Mouse (Mus musculus) layer of hippocampus, postnatal 25 days (tissue): ENCODE data around the gene Gramd4. TPM values are rescaled to one million over a fixed set of nuclear protein-coding genes. Genes with fewer than 3 reads are reported as not detected.

Source experiments
- DNase-seq, 2 experiments: peaks; one replicate each; pipeline ENCODE4 v3.0.0; 2022; ENCODE audit warnings: mixed read lengths in 2 of 2, low spot score in 1 of 2; ENCODE audit errors: extremely low spot score in 1 of 2
- total RNA-seq, 2 experiments: library from RNA; stranded (reverse); gene quantifications; 2 replicates each; pipeline ENCODE4 v1.2.3; 2021

Gene Gramd4
- 10 to 100 TPM; 25.9 to 27.7 TPM for total RNA-seq

DNA sequence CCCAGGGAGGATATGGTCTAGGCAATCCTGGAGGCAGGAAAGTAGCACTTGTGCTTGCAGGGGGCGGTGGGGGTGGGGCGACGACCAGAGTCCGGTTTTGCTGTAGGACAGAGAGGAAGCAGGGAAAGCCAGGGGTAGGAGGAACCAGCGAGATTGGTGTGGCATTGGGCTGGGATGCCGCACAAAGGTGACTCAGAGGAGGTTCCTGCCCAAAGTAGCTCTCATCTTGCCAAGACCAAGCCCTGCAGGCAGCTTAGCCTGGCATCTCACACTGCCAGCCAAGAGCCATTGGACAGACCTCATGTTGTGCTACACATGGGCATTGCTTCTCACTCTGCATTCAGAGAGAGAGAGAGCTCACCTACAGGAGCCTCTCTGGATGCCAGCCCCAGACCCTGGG lies at the start of gene Gramd4:
Gene Gramd4 (plus strand): TSS at position 283 of the 400 bp plus-strand sequence.
- DNase-seq: no peak

DNA sequence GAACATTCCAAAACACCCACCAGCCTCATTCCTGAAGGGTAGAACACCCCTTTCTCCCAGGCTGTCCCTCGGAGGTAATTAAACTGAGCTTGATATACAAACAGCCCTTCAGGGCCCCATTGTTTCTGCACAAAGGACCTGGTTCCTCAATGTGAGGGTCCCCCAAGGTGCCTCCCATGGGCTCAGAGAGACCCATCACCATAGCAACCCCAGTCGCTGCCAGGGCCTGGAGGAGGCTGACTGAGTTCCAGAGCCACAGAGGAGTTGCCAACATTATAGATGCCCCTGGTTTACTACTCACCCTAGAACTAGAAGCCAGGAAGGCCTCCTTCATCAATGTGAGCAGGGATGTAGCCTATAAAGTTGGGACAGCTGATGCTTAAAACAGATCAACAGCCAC lies 44.4 kb upstream of the Gramd4 start:
- no peak for DNase-seq

DNA sequence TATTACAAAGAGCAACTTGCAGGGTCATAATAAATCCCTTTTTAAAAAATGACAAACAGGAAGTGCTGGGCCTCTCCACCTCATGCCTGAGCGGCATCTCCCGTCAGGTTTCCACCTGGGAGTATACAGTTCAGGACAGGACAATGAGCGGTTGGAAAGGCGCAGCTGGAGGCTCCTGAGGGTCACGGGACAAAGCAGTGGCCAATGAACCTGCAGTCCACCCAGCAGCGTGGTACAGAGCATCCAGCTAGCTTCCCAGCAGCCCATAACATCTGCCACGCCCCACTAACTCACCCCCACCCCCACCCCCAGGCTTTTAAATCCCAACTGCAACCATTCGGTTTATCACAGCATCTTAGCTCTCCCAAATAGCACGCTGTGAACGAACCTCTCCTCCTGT lies 43.8 kb upstream of the Gramd4 start:
- no peak for DNase-seq

DNA sequence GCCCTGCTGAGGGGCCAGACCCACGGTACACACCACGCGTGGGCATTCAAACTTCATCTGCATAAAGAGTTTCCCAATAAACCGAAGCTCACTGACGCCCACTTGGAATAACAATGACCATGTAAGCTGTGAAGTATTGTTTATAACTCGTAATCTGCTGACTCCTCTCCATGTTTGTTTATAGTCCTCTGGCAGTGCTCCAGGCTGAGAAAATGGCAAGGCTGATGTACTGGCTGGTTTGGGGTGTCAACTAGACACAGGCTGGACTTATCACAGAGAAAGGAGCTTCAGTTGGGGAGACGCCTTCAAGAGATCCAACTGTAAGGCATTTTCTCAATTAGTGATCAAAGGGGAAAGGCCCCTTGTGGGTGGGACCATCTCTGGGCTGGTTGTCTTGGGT lies 42.5 kb upstream of the Gramd4 start:
- no peak for DNase-seq

DNA sequence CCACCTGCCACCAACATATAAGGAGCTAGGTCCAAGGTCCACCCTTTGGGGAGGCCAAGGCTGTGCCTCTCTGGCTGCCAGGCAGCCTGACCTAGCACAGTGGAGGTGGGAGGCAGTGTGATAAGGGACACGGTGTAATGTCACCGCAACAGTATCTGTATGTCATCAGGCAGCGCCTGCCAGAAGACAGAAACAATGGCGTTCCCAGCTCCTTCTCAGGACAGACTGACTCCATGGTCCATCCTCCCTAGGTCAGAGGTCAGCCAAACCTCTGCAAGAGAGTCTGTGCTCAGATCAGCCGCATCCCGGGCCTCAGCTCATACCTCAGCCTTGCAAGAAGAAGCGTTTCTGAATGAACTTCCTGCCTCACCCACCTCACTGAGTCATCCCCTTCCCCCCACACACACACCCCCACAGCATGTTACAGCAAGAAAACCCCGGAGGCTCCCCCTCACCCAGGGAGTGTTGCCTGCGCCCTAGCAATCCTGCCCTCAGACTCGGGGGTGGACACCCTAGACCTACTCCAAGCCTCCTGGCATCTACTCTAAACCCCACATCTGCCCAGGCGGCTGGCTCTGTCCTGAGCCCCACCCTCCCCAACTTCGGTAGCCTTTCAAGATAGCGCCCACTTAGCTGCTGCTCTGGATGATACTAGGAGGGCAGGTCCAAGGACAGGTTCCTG lies 41.5 kb upstream of the Gramd4 start:
- DNase-seq: no peak

DNA sequence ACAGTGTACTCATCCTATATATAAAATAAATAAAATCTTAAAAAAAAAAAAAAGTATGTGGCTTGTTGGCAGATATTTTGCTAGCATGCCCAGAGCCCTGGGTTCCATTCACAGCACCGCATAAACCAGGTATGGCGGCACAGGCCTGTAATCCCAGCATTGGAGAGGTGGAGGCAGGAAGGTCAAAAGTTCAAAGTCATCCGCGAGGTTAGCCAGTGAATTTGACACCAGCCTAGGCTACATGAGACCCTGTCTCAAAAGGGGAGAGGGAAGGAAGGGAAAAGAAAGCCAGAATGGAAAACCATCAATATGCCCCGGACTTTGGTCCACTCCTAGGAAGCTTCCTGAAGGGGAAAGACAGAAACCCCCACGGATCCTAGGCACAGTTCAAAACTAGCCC lies 40.2 kb upstream of the Gramd4 start:
- DNase-seq: no peak

DNA sequence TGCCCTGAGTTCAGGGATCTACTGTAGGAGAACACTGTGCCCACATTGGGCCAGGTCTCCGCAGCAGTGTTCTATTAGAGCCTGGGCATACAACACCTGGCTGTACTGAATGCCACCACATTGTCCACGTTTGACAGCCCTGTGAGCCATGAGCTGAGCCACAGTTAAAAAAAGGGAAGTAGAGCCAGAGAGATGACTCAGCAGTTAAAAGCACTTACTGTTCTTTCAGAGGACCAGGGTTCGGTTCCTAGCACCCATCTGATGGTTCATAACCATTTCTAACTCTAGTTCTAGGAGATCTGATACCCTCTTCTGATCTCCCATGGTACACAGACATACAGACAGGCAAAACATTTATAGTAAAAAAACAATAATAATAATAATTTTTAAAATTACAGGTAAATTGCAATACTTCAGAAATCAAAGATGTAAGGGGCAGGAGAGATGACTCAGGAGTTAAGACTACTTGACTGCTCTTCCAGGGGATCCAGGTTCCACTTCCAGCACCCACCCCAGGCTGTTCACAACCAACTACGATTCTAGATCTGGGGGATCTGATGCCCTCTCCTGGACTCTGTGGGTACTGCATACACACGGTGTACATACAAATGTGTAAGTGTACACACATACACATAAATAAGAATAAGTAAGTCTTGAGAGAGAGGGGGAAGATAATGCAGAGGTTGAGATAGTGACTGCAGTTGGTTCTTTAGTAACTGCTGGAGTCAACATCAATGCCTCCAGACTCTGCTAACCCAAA lies 38.6 kb upstream of the Gramd4 start:
- no peak for DNase-seq

DNA sequence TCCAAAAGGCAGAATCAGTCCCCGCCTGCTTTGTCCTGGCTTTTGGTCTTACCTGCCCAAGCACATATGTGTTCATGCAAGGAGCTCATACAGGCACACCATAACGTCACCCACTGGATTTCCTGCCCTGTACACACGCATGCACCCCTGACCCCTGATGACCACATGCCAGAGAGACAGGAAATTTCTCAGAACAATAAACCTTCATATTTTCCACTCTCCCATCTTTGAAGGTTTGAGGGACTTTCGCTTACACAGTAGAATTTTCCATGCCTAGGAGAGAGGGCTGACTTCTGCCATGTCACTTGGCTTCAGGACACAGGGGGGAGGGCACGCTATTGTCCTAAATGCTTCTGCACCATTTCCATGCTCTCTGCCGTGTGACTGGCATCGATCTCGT lies 37.5 kb upstream of the Gramd4 start:
- DNase-seq: no peak

DNA sequence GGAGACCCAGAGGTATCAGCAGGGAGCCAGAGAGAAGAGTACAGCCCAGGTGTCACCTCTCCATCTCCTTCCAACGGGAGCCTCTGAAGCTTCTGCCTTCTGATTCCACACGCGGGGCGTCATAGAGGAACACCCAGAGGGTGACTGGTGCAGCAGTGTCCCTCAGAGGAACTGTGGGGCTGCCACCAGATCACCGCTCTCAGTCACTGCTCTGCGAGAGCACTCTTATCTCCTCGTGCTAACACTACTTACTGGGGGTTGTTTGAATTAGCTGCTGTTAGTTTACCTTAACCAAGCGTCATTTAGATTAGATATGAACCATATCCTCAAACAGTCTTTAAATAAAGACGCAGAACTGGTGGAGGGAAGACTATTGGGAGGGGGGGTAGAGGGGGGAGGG lies 36.2 kb upstream of the Gramd4 start:
- DNase-seq: no peak

DNA sequence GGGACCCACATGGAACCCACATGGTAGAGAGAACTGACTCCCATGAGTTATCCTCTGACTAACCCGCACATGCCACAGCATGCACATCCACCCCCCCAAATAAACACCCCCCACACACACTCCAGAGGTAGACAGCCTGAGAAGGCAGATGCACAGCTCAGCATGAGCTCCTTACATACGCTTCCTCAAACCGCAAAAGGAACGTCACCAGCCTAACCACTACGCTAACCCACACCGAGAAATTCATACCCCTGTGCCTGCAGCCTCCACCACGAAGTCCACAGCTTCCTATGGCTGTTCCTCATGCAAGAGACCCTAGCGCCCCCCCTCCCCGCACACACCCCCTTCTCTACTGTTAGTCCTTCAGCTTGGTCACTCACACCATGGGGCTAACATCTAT lies 35.5 kb upstream of the Gramd4 start:
- DNase-seq: no peak

DNA sequence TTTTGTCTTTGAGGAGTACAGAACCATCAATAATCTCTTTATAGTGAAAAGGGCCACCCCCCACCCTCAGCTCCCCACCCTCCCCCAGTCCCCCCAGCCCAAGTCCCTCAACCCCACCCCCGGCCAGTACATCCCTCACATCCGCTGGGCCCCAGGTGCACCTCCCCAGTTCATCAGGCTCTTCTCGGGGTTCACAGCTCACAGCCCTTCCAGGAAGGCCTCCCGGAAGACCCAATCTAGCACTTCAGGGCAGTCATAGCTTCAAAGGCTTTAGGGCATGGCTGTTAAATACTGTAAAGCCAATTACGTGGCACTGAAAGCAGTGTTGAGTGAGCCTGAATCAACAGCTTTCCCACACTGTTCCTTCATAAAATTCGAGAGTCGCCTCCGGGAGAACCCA lies 29.6 kb upstream of the Gramd4 start:
- no peak for DNase-seq

DNA sequence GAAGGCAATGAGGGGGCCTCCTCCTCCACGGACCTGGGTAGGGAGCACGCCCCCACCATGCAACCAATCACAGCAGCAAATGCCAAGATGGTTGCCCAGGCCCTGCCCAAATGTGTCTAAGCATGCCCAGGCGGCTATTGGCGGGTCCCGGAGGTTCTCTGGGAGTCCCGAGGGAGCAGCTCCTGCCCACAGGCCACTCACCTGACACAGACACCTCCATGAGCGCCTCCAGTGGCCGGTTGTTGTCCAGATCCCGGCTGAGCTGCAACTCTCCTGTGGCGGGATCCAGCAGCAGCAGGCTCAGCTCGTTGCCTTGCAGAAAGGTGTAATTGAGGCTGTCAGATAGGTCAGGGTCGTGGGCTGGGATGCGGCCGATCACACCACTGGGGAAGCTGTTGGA lies 27.5 kb upstream of the Gramd4 start:
- DNase-seq: no peak

DNA sequence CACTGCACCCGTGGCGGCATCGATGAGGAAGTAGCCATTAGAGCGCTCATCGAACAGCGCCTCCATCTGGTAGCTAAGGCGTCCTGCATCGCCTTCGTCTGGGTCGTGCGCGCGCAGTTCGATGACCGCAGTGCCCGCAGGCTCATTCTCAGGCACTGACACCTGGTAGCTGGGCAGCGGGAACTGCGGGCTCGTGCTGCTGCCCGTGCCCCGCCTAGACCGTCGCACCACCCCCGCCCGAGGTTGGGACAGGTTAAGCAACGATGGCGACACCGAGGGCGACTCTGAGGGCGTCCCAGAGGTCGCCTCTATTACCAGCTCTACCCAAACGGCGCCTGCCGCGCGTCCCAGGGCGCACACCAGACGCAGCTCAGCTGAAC lies 24.7 kb upstream of the Gramd4 start:
- DNase-seq: peak in 1 of 2 experiments; percentile 39

DNA sequence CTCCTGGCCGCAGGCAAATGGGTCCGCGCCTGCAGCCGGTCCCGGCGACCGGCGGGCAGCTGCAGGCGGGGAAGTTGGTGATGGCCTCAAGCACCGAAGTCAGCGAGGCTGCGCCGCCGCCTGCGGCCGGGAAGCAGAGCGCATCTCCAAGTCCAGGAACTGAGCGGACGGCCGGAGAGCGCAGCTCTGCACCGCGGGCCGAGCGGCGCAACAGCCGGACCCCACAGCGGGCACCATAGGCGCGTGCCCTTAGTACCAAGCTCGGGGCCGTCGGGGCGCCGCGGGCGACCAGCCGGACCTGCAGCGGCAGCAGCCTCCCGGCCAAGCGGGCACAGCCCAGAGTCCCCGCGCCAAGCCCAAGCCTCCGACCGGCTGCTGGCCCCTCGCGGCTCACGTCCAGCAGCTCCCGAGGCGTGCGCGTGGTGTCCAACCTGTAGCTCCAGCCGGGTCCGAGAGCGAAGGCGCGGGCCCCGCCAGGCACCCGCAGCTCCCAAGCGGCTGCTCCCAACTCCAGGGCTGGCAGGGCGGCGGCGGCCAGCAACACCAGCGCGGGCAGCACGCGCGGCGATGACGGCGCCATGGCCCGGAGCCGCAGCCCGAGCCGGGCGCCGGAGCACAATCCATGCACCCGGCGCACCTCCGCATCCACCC lies 24.2 kb upstream of the Gramd4 start, which contains the start of gene Celsr1:
Gene Celsr1 (minus strand): TSS at position 587 of the 651 bp plus-strand sequence.
- DNase-seq: no peak

DNA sequence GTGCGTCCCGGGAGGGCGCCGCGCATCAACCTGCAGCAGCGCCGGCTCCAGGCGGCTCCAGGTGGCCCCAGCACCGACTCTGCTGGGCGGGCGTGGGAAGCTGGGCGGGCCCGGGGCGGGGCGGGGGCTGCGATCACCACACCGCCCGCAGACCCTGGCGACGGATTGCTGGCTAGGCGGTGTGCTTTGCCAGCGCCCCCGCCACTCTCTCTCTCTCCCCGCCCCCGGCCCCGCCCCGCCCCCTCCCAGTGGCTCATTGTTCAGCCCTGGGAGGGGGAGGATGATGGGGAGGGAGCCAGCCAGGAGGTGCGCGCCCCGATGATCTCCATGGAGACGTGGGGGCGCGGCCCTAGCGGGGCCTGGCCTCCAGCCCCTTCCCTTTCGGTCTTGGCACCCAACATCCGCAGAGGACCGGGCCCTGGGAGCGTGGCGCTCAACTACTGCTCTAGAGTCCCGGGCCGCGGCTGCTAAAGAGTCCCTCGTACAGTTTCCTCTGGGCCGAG lies 23.4 kb upstream of the Gramd4 start:
- DNase-seq: no peak

DNA sequence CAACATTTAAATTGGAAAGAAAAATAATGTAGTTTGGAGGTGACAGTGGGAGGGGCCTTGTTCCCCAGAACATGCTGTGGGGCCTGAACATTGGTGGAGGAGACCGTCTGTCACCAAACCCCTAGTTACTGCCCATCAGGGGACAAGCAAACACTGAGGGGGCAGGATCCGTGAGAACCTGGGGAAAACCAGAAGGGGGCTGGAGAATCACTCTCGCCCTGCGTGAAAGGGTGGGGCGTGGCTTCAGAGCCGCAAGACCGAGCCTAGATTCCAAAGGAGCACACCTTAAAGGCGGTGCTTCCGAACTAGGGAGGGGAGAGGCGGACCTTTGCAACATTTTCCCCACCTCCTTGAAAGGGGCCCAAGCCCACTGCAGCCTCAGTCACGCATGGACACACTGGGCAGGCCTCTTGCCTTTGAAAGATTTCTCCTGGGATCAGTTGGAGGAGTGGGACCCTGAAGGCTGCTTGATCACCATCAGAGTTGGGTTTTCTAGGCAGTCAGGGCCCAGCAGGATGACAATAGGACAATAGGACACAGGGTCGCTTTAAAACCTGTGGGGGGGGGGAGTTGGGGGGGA lies 22.6 kb upstream of the Gramd4 start:
- DNase-seq: no peak

DNA sequence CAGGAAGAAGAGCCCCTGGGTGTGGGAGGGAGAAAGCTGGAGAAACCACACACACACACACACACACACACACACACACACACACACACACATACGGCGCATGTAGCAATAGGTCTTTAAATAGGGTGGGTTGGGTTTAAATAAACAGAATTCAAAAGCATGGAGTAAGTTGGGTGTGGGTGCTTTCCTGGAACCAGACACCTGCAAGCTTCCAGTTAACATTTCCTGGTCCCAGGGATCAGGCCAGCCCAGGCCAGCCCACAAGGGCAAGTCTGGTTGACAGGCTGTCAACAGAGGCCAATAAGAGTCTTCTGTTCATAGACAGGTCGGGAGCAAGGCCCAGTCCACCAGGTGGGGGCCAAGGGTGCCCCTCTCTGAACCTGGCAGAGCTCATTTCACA lies 21.6 kb upstream of the Gramd4 start:
- DNase-seq: no peak

DNA sequence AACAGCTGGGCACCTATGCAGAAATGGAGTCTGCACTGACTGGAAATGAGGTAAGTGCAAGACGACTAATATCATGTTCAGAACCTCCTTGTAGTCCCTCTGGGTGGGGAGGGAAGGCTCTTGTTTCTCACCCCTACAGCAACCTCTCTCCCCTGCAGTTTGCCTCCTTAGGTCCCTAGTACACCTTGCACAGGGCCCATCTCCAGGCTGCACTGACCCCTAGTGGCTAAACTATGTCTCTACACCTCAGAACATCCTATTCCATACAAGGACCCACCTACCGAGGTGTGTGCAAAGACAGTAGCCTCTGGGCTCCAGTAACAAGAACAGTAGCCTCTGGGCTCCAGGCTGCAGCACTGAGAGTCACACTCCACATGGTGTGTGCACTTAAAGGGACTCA lies 18.7 kb upstream of the Gramd4 start:
- peak; percentile 63 to 71 for DNase-seq

DNA sequence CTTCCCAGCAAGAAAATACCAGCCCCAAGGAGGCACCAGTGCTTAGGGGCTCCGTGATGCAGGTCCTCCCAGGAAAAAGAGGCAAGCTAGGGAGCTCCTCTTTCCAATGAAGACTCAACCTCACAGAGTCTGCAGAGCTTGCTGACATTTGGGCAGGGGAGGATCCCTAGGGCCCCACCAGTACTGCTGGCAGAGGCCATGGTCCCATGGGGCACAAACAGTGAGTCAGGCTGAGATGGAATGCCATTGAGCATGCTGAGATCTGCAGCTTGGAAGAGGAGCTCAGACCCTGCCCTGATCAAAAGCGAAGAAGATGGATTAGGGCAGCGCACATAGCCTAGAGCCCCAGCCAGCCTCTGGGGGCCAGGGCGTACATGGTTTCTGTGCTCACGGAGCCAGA lies 16.1 kb upstream of the Gramd4 start:
- DNase-seq: no peak

DNA sequence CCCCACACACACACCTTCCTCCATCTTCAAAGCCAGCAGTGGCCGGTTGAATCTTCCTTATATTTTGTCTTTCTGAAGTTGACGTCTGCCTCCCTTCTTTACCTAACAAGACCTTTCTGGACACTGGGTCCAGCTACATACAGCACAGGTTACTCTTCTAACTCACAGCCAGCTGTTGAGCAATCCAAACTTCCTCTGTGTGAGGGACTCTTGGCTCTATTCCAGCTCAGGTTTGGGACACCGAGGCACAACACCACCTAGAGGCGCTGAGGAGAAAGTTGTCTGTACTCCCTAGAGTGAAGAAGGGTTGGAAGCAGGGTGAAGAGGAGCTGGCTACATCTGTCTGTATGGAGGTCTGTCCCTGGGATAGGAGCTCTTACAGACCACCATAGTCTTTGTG lies 15.1 kb upstream of the Gramd4 start:
- no peak for DNase-seq

DNA sequence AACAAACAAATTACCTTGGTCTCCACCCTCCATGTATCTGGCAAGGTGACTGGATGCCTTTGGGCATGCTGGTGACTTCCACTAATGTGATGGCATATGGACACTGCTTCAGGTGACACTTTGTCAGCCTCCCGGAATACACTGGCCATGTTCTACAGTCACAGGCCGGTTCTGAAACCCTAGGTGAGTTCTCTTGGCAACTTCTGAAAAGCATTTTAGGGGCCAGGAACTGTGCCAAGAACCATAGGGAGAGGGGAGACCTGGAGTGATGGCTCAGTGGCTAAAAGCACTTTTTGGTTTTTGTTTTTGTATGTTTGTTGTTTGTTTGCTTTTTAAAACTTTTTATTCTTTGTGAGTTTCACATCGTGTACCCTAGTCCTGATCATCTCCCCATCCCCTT lies 8.0 kb upstream of the Gramd4 start:
- no peak for DNase-seq
